Mouse (Mus musculus) CD8-positive naive resting alpha-beta T cell, adult 57 days (primary cell): ENCODE data around the gene Mical3. TPM values are rescaled to one million over a fixed set of nuclear protein-coding genes. Genes with fewer than 3 reads are reported as not detected.

Source experiments
- total RNA-seq: library from RNA; stranded (reverse); gene quantifications from one replicate; pipeline ENCODE4 v1.2.4, GENCODE M21; 2023

The Mical3 gene
- total RNA-seq = 26.8 TPM

GRCm38 (mm10) chr6:121130773-121131172 is at the start of gene Mical3:
Gene Mical3 (minus strand): TSS chr6:121130999.

GRCm38 (mm10) chr6:120916074-120916971 is 214.5 kb downstream of the Mical3 start, which contains the start of gene Bid:
Gene Bid (minus strand): TSS chr6:120916853.

Other genes starting within 250 kb of the Mical3 start
- gene Bid, start 214.1 kb downstream of the Mical3 start, total RNA-seq = 23.0 TPM
- gene Pex26, start 52.7 kb upstream of the Mical3 start, total RNA-seq = 7.3 TPM
- gene Tuba8, start 79.7 kb upstream of the Mical3 start, total RNA-seq = not detected
- gene Usp18, start 114.9 kb upstream of the Mical3 start, total RNA-seq = 17.1 TPM
- not detected for gene Slc6a13, start 169.2 kb upstream of the Mical3 start, total RNA-seq
- gene Slc6a12, start 212.1 kb upstream of the Mical3 start, total RNA-seq = not detected